Mouse (Mus musculus) stomach, embryonic 16.5 days (tissue): ENCODE results near the gene Pnmt. TPM values are rescaled to one million over a fixed set of nuclear protein-coding genes. Genes with fewer than 3 reads are reported as not detected.
A peak's percentile ranks its signal among the peaks of the same experiment; 100 is the strongest.
"Not testable (repeated sequence)": the region's sequence is repeated elsewhere in the genome, so short reads cannot be mapped to it uniquely, and the experiment has no call there.

Experiments
- ATAC-seq: fragments of 200-750 bp; cut with Nextera tagmentation; 2 replicates; pipeline ENCODE4 v1.8.0; 2017; ENCODE audit warnings: moderate number of reproducible peaks, moderate TSS enrichment; ENCODE audit not compliant: insufficient read depth, low FRiP score
- H3K27ac ChIP-seq: fragments of 300-500 bp; sonication (generic); 2 replicates; pipeline ENCODE4 v1.5.1; 2014; ENCODE audit warnings: low read length
- H3K27me3 ChIP-seq: fragments of 300-500 bp; sonication (generic); 2 replicates; pipeline ENCODE4 v1.6.1; 2014; ENCODE audit warnings: low read length, control low read depth, mixed read lengths; ENCODE audit not compliant: control insufficient read depth, insufficient read depth
- H3K36me3 ChIP-seq: fragments of 300-500 bp; sonication (generic); 2 replicates; pipeline ENCODE4 v1.6.1; 2014; ENCODE audit warnings: low read length; ENCODE audit not compliant: control insufficient read depth, insufficient read depth
- H3K4me1 ChIP-seq: fragments of 300-500 bp; sonication (generic); 2 replicates; pipeline ENCODE4 v1.6.1; 2014; ENCODE audit warnings: low read length, control low read depth, mixed read lengths; ENCODE audit not compliant: control insufficient read depth, insufficient read depth
- H3K4me2 ChIP-seq: fragments of 300-500 bp; sonication (generic); 2 replicates; pipeline ENCODE4 v1.6.1; 2014; ENCODE audit warnings: low read depth, low read length, mixed read lengths
- H3K4me3 ChIP-seq: fragments of 300-500 bp; sonication (generic); replicated peaks from 2 replicates; pipeline ENCODE4 v1.5.1; 2014; ENCODE audit warnings: mild to moderate bottlenecking, low read length
- H3K9ac ChIP-seq: fragments of 300-500 bp; sonication (generic); 2 replicates; pipeline ENCODE4 v1.6.1; 2014; ENCODE audit warnings: low read length
- H3K9me3 ChIP-seq: fragments of 300-500 bp; sonication (generic); replicated peaks from 2 replicates; pipeline ENCODE4 v1.6.1; 2016; ENCODE audit warnings: low read length, control low read depth; ENCODE audit not compliant: control insufficient read depth
- WGBS: fragments of 180-500 bp; shearing (Covaris S2); extraction: QIAGEN DNeasy Blood & Tissue Kit; methylation state at CpG from one replicate; pipeline ENCODE4 v1.1.7; 2014; 5-methylcytosine and 5-hydroxymethylcytosine counted together
- polyA plus RNA-seq: library from polyadenylated mRNA; unstranded; fragments of >200 nt; fragmentation: Nextera tagmentation; extraction: Ambion mirVana; gene quantifications from 2 replicates; pipeline ENCODE4 v1.2.1, GENCODE M21; 2015

Pnmt gene
- polyA plus RNA-seq, 1 experiment from 2014 or later, result 0.15 TPM

- ATAC-seq, result no peak
- WGBS, result 78% methylated on average over 7 of the region's 7 CpGs
- no peaks in the 10 kb centered on the region for H3K27me3 ChIP-seq
- H3K27ac ChIP-seq, result no peak overlapping the region
- no peaks in the 10 kb centered on the region for H3K4me1 ChIP-seq
- H3K9ac ChIP-seq, result no peak overlapping the region
- no peak overlapping the region for H3K4me3 ChIP-seq
- H3K9me3 ChIP-seq, result no peaks in the 10 kb centered on the region
- H3K4me2 ChIP-seq, result no peak overlapping the region
- peaks cover 9% of the 10 kb centered on the region; the same call in 1 of the 2 replicates for H3K36me3 ChIP-seq
These were observed 6.9 kb upstream of the Pnmt start for GRCm38 (mm10) chr11:98379379-98379778.

DNA sequence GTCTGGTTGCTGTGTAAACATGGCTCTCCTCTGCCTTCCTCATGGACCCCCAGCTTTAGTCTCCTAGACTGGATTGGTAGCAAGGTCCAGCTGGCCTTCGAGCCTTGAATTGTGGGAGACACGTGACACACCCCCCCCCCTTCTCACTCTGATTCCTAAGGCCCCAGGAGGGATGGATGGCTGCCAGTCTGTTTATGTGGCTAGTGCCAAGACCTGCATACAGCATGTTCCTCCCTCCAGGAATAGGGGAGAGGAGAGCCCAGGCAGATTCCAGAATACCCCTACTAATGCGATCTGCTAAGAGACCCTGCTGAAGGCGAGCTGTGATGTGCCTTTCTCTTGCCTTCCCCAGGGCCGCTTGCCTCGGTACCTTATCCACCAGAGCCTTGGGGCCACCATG is 6.1 kb upstream of the Pnmt start:
- H3K27me3 ChIP-seq, result no peaks in the 10 kb centered on the region
- no peaks in the 10 kb centered on the region for H3K9me3 ChIP-seq
- peaks cover 9% of the 10 kb centered on the region; the same call in 1 of the 2 replicates for H3K36me3 ChIP-seq
- H3K27ac ChIP-seq, result no peak overlapping the region
- H3K4me3 ChIP-seq, result no peak overlapping the region
- H3K4me1 ChIP-seq, result no peaks in the 10 kb centered on the region
- WGBS, result 75% methylated on average over 6 of the region's 6 CpGs
- no peak overlapping the region for H3K4me2 ChIP-seq
- H3K9ac ChIP-seq, result no peak overlapping the region
- ATAC-seq, result no peak

- Histone ChIP-seq H3K4me3 (no peak overlapping the region), H3K36me3 (peaks cover 7% of the 10 kb centered on the region; the same call in 1 of the 2 replicates), H3K4me2 (no peak overlapping the region), H3K27me3 (peaks cover 12% of the 10 kb centered on the region), H3K4me1 (no peaks in the 10 kb centered on the region), H3K9ac (no peak overlapping the region), H3K27ac (no peak overlapping the region), H3K9me3 (no peaks in the 10 kb centered on the region)
- WGBS, result 86% methylated on average over 2 of the region's 2 CpGs
- no peak for ATAC-seq
These were observed 4.6 kb upstream of the Pnmt start for GRCm38 (mm10) chr11:98381651-98382050.

DNA sequence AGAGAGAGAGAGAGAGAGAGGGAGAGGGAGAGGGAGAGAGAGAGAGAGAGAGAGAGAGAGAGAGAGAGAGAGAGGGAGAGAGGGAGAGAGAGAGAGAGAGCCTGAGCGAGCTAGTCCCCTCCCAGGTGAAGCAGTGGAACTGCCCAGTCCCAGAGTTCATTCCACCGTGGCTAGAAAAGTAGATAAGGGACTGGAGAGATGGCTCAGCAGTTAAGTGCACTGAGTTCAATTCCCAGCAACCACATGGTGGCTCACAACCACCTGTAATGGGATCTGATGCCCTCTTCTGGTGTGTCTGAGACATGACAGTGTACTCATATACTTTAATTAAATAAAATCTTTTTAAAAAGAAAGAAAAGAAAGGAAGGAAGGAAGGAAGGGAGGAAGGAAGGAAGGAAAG is 3.8 kb upstream of the Pnmt start:
- not testable (repeated sequence) for H3K9me3 ChIP-seq, H3K4me1 ChIP-seq, H3K4me3 ChIP-seq, H3K4me2 ChIP-seq, H3K27ac ChIP-seq, H3K36me3 ChIP-seq, H3K9ac ChIP-seq, ATAC-seq
- WGBS, result 23% methylated on average over 2 of the region's 2 CpGs
- H3K27me3 ChIP-seq, result peaks cover 19% of the 10 kb centered on the region

DNA sequence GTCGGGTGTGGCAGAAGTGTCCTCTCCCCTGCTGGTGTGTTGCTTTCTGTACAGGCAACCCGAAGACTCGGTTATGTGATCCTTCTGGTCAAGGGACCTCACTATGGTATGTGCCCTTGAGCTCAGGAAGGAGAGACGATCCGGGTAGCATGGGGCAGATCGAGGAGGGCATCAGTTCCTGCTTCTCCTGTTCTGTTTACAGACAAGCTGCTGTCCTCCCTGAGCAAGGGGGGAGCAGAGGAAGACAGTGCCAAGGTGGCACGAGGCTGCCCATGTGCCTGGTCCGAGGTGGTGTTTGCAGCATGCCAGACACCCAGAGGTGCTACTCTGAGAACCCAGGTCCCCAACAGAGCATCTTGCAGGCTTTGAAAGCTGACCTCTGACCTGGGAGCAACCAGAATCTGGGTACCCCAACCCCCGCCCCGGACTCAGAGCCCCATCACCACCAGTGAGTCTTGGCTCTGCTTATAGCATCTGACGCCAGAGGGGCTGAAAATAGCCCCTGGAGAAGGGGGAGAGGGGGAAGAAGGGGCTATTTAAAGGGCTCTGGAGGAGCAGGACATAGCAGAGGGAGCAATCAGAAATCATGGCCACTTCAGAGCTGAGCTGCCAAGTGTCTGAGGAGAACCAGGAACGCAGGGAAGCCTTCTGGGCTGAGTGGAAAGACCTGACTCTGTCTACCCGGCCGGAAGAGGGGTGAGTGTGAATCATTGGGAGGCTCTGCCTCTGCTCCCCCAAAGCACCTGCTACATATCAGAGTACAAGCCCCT is 2.8 kb upstream of the Pnmt start, which contains the start of gene Tcap:
Tcap (plus strand) TSS at position 551 of the 770 bp plus-strand sequence.
- Histone ChIP-seq H3K9me3 (no peaks in the 10 kb centered on the region), H3K4me2 (no peak within 1 kb of the TSS), H3K36me3 (0 out of 2 replicates have a peak, but pooled peaks cover under 1% of the 10 kb centered on the region), H3K27me3 (peaks cover 24% of the 10 kb centered on the region), H3K9ac (no peak within 1 kb of the TSS), H3K4me3 (no peak within 1 kb of the TSS), H3K27ac (no peak within 1 kb of the TSS), H3K4me1 (no peaks in the 10 kb centered on the region)
- no peak for ATAC-seq
- 64% methylated on average over 14 of the region's 14 CpGs for WGBS

DNA sequence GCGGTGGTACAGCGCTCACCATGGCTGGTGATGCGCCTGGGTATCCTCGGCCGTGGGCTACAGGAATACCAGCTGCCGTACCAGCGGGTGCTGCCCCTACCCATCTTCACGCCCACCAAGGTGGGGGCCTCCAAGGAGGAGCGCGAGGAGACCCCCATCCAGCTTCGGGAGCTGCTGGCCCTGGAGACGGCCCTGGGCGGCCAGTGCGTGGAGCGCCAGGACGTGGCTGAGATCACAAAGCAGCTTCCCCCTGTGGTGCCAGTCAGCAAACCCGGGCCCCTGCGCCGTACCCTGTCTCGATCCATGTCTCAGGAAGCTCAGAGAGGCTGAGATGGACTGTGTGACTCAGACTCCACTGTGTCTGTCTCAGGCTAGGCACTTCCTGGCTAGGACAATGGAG is 2.0 kb upstream of the Pnmt start:
- no peak overlapping the region for H3K9ac ChIP-seq
- 77% methylated on average over 20 of the region's 20 CpGs for WGBS
- no peak overlapping the region for H3K4me2 ChIP-seq
- no peaks in the 10 kb centered on the region for H3K9me3 ChIP-seq
- no peak for ATAC-seq
- peaks cover under 1% of the 10 kb centered on the region; the same call in 1 of the 2 replicates for H3K4me1 ChIP-seq
- H3K36me3 ChIP-seq, result no peaks in the 10 kb centered on the region
- H3K4me3 ChIP-seq, result no peak overlapping the region
- H3K27ac ChIP-seq, result no peak overlapping the region
- peaks cover 27% of the 10 kb centered on the region for H3K27me3 ChIP-seq

DNA sequence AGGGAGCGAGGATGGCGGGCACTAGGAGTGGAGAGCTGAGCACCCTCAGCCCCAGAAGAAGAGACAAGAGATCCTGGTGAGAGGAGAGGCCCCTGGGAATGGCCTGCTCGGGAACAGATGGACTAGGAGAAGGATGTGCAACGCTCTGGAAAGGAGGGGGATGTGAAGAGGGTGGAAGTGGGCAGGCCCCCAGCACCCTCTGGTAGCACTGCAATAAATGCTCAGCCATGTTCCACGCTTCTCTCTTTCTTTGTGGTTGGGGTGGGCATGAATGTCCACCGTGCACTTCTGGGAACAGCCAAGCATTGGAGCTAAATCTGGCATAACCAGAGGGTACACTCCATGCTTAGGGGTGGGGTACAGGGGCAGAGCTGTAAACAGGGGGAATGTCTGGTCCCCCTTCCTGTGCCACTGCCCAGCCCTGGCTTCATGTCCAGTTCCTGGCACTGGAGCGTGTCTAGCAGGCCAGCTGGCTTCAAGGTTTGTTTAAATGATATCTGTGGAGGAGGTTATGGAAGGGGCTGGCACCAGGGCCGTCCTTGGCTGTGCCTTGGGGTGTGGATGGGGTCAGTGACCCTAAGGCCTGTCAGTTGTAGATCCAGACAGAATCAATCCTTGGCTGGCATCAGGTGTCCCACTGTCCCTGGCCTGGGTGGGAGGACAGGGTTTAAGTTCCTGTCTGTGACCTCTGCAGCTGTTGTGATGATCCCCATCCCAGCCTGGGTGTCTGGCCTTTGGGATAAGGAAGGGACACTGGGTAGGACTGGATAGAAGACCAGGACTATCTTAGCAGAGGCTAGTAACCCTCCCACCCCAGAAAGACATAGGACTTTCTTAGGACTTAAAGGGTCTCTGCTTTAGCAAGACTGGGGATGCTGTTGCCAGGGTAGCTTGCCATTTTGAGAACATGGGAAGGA is 1.3 kb upstream of the Pnmt start:
- H3K4me1 ChIP-seq, result peaks cover 2% of the 10 kb centered on the region; the same call in 1 of the 2 replicates
- ATAC-seq, result no peak
- WGBS, result 65% methylated on average over 8 of the region's 8 CpGs

DNA sequence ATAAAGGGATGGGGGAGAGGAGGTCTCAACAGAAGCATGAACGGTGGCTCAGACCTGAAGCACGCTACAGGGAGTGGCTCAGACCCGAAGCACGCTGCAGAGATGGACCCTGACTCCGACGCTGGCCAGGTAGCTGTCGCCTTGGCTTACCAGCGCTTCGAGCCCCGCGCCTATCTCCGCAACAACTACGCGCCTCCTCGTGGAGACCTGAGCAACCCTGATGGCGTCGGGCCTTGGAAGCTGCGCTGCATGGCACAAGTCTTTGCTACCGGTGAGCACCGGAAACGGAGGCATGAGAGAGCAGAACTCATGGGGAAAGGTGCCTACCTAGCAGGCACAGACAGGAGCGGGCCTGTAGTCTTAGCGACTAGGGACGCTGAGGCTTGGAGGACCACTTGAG is 346 bp downstream of the Pnmt start:
- Histone ChIP-seq H3K4me1 (peaks cover 2% of the 10 kb centered on the region; the same call in 1 of the 2 replicates), H3K36me3 (no peaks in the 10 kb centered on the region), H3K4me2 (peak overlapping the region; percentile 24; the same call in 1 of the 2 replicates), H3K27me3 (peaks cover 27% of the 10 kb centered on the region), H3K9me3 (no peaks in the 10 kb centered on the region), H3K27ac (no peak overlapping the region), H3K9ac (no peak overlapping the region), H3K4me3 (no peak overlapping the region)
- 13% methylated on average over 24 of the region's 24 CpGs for WGBS
- no peak for ATAC-seq

More for the DNA sequence above, 1.3 kb upstream of the Pnmt start:
- no peak overlapping the region for H3K4me2 ChIP-seq
- H3K9me3 ChIP-seq, result no peaks in the 10 kb centered on the region
- H3K4me3 ChIP-seq, result no peak overlapping the region
- H3K27me3 ChIP-seq, result peaks cover 27% of the 10 kb centered on the region
- H3K27ac ChIP-seq, result no peak overlapping the region
- no peak overlapping the region for H3K9ac ChIP-seq
- H3K36me3 ChIP-seq, result no peaks in the 10 kb centered on the region
